Mouse (Mus musculus) cerebellum, adult 2 months (tissue): Measurements from ENCODE around the gene Wnt7b.

Source experiments
- CTCF ChIP-seq: fragments of 200-500 bp; IDR thresholded peaks from 2 replicates; pipeline ENCODE4 v1.5.1; 2011; ENCODE audit warnings: low read depth, mild to moderate bottlenecking, control low read depth, low read length, moderate library complexity, borderline replicate concordance; ENCODE audit not compliant: insufficient read depth
- POLR2A ChIP-seq: fragments of 200-500 bp; IDR thresholded peaks from 2 replicates; pipeline ENCODE4 v1.6.1; 2011; ENCODE audit warnings: low read length, control low read depth, borderline replicate concordance; ENCODE audit not compliant: insufficient read depth

- no peak for TF ChIP-seq POLR2A
- TF ChIP-seq CTCF = peak; percentile 100
Measured at GRCm38 (mm10) chr15:85583024-85583423, 751 bp upstream of the Wnt7b start.
